Mouse (Mus musculus) limb, embryonic 12.5 days (tissue): Measurements from ENCODE around the gene Sult6b2. TPM values are rescaled to one million over a fixed set of nuclear protein-coding genes. Genes with fewer than 3 reads are reported as not detected.

Experiments used
- polyA plus RNA-seq: library from polyadenylated mRNA; unstranded; fragments of >200 nt; fragmentation: Nextera tagmentation; extraction: Ambion mirVana; gene quantifications from 2 replicates; pipeline ENCODE4 v1.2.1, GENCODE M21; 2016

The Sult6b2 gene
- polyA plus RNA-seq, 1 experiment from 2014 or later, result not detected

Other genes with a start within 250 kb of the Sult6b2 start
- 0.44 and 0.59 TPM in 2 replicates for gene Kcnj8, start 232.9 kb downstream of the Sult6b2 start, polyA plus RNA-seq
- 0.53 and 0.73 TPM in 2 replicates for gene Abcc9, start 102.2 kb downstream of the Sult6b2 start, polyA plus RNA-seq
- 81.9 and 86.3 TPM in 2 replicates for gene Cmas, start 47.8 kb downstream of the Sult6b2 start, polyA plus RNA-seq
- gene St8sia1, start 159.9 kb upstream of the Sult6b2 start, polyA plus RNA-seq, result 1.5 and 2.2 TPM in 2 replicates